Mouse (Mus musculus) heart, embryonic 16.5 days (tissue): ENCODE results near the gene Mbip. TPM values are rescaled to one million over a fixed set of nuclear protein-coding genes. Genes with fewer than 3 reads are reported as not detected.

Experiments
- ATAC-seq: fragments of 200-750 bp; cut with Nextera tagmentation; replicated peaks from 2 replicates; pipeline ENCODE4 v1.8.0; 2017; ENCODE audit warnings: moderate number of reproducible peaks; ENCODE audit not compliant: insufficient read depth, low FRiP score; ENCODE audit errors: extremely low read depth
- H3K27ac ChIP-seq: fragments of 300-500 bp; sonication (generic); 2 replicates; pipeline ENCODE4 v1.5.1; 2014; ENCODE audit warnings: mild to moderate bottlenecking, low read length, control low read depth, moderate library complexity
- H3K27me3 ChIP-seq: fragments of 300-500 bp; sonication (generic); 2 replicates; pipeline ENCODE4 v1.6.1; 2014; ENCODE audit warnings: low read length, mixed read lengths; ENCODE audit not compliant: control insufficient read depth, insufficient read depth
- H3K36me3 ChIP-seq: fragments of 300-500 bp; sonication (generic); 2 replicates; pipeline ENCODE4 v1.6.1; 2014; ENCODE audit not compliant: control insufficient read depth, insufficient read depth
- H3K4me1 ChIP-seq: fragments of 300-500 bp; sonication (generic); 2 replicates; pipeline ENCODE4 v1.6.1; 2014; ENCODE audit warnings: low read length, mixed read lengths; ENCODE audit not compliant: control insufficient read depth, insufficient read depth
- H3K4me2 ChIP-seq: fragments of 300-500 bp; sonication (generic); 2 replicates; pipeline ENCODE4 v1.6.1; 2014; ENCODE audit warnings: low read depth, mild to moderate bottlenecking, control low read depth, low read length
- H3K4me3 ChIP-seq: fragments of 300-500 bp; sonication (generic); 2 replicates; pipeline ENCODE4 v1.5.1; 2014; ENCODE audit warnings: mild to moderate bottlenecking, control low read depth, low read length
- H3K9ac ChIP-seq: fragments of 300-500 bp; sonication (generic); 2 replicates; pipeline ENCODE4 v1.6.1; 2014; ENCODE audit warnings: low read length, control low read depth
- H3K9me3 ChIP-seq: fragments of 300-500 bp; sonication (generic); replicated peaks from 2 replicates; pipeline ENCODE4 v1.6.1; 2016; ENCODE audit warnings: low read length; ENCODE audit not compliant: control insufficient read depth
- WGBS: fragments of 180-500 bp; shearing (Covaris S2); extraction: QIAGEN DNeasy Blood & Tissue Kit; methylation state at CpG from one replicate; pipeline ENCODE4 v1.1.7; 2014; 5-methylcytosine and 5-hydroxymethylcytosine counted together
- polyA plus RNA-seq: library from polyadenylated mRNA; unstranded; fragments of >200 nt; fragmentation: Nextera tagmentation; extraction: Ambion mirVana; gene quantifications from 2 replicates; pipeline ENCODE4 v1.2.1, GENCODE M21; 2015

Mbip gene
- 23.9 and 30.4 TPM in 2 replicates for polyA plus RNA-seq

- Histone ChIP-seq H3K9me3 (no peaks in the 10 kb centered on the region), H3K4me3 (peak within 1 kb of the TSS; percentile 99), H3K27ac (peak within 1 kb of the TSS; percentile 55), H3K27me3 (no peaks in the 10 kb centered on the region), H3K4me2 (peak within 1 kb of the TSS; percentile 76), H3K9ac (peak within 1 kb of the TSS; percentile 95), H3K4me1 (0 out of 2 replicates have a peak, but pooled peaks cover 2% of the 10 kb centered on the region), H3K36me3 (no peaks in the 10 kb centered on the region)
- ATAC-seq = peak; percentile 98
- WGBS = under 1% methylated on average over 37 of the region's 37 CpGs
These were observed at the start of gene Mbip for GRCm38 (mm10) chr12:56345367-56346089. Gene Mbip, minus strand, starts transcription at chr12:56345894.

DNA sequence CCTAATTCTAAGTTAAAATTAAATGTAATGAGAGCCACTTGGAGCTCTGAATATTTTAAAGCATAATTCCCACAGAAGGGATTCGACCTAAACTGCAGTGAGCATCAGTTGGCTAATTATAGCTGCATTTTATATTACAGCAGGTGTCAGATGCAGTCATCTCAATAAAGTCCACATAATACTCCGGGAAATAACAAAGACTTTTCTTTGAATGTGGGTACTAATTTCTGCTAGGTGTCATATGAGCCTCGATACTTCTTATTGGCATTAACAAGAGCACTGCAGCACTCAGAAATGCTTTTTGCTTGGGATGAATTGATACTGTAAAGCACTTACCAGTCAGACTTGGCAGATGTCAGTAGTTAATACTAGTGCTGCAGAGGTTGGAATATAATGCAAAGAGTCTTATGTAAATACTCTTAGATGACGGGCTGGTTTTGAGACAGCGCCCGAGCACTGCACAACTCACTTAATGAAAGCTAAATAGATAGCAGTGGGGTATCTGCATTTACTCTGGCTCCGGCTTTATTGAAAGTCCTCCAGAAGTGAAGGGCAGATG, 42.0 kb upstream of the Mbip start:
- no peak overlapping the region for H3K27ac ChIP-seq
- 58% methylated on average over 7 of the region's 7 CpGs for whole genome bisulfite sequencing

DNA sequence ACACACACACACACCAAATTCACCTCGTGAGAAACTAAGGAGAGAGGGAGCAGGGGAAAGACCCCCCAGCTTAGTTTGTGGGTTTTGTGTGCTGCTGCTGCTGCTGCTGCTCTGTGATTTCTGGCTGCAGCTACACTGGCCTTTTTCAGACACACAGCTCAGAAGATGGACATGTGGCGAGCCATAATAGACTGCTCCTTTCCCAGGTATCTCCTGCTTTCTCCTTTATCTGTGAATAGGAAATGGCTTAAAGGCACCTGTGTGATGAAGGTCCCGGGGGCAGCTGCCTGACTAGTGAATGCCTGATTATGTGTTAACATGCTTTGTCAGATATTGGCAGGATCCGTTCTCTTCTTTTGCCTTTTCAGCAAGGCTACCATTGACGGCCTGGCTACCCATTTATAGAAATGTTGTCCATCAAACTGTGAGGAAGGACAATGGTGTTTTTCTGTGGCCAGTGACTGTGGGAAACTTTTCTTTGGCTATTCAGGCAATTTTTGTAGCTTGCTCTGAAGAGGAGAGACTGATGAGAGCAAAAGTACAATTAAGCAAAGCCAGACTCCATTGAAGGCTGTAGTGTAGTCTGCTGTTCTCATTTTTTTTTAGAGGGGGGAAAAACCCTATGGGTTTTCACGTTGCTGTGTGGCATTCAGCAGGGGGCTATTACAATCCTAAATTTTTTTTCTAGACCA, 41.4 kb upstream of the Mbip start:
- Histone ChIP-seq H3K4me3 (no peak overlapping the region), H3K9ac (no peak overlapping the region), H3K4me1 (no peaks in the 10 kb centered on the region; the same call in 1 of the 2 replicates), H3K27me3 (no peaks in the 10 kb centered on the region), H3K9me3 (no peaks in the 10 kb centered on the region), H3K36me3 (no peaks in the 10 kb centered on the region), H3K27ac (no peak overlapping the region), H3K4me2 (no peak overlapping the region)
- WGBS = 53% methylated on average over 5 of the region's 6 CpGs
- ATAC-seq = no peak

More for the DNA sequence above, 42.0 kb upstream of the Mbip start:
- no peak overlapping the region for H3K4me3 ChIP-seq
- H3K9ac ChIP-seq = no peak overlapping the region
- no peaks in the 10 kb centered on the region for H3K9me3 ChIP-seq
- no peaks in the 10 kb centered on the region; the same call in 1 of the 2 replicates for H3K4me1 ChIP-seq
- H3K36me3 ChIP-seq = no peaks in the 10 kb centered on the region
- no peaks in the 10 kb centered on the region for H3K27me3 ChIP-seq
- ATAC-seq = no peak
- no peak overlapping the region for H3K4me2 ChIP-seq

DNA sequence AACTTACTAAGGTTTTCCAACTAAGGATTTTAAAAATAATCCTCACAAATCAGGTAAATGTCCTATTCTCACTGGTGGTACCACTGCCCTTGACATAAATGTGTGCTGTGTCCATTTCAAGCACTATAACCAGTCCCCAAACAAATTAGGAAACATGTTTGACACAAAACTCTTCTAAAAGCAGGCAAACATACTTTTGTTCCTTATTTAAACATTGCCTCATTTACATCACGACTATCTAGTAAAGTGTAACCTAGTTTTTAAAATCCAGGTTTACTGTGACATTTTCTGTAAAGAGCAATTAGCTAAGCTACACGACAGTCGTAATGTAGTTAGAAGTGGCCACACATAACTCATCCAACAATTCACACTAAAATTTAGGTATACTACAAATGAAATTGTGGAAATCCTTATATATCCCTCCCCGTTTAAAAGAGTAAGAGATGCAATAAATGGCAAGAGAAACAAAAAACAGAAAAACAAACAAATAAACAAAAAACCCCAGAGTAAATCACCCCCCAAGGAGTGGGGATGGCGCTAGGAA, 851 bp downstream of the Mbip start:
- H3K9me3 ChIP-seq = no peaks in the 10 kb centered on the region
- WGBS = 3% methylated on average over 5 of the region's 5 CpGs
- peak overlapping the region; percentile 95 for H3K9ac ChIP-seq
- 0 out of 2 replicates have a peak, but pooled peaks have one; percentile 9 for ATAC-seq
- H3K4me3 ChIP-seq = peak overlapping the region; percentile 99
- H3K27ac ChIP-seq = peak overlapping the region; percentile 55; the same call in 1 of the 2 replicates
- peak overlapping the region; percentile 70 for H3K4me2 ChIP-seq
- 0 out of 2 replicates have a peak, but pooled peaks cover 2% of the 10 kb centered on the region for H3K4me1 ChIP-seq
- H3K27me3 ChIP-seq = no peaks in the 10 kb centered on the region
- no peaks in the 10 kb centered on the region; the same call in 1 of the 2 replicates for H3K36me3 ChIP-seq

- Histone ChIP-seq H3K36me3 (peaks cover 18% of the 10 kb centered on the region), H3K4me1 (no peaks in the 10 kb centered on the region), H3K4me2 (no peak overlapping the region), H3K9ac (no peak overlapping the region), H3K27ac (no peak overlapping the region), H3K27me3 (no peaks in the 10 kb centered on the region), H3K4me3 (no peak overlapping the region), H3K9me3 (no peaks in the 10 kb centered on the region)
- WGBS = 83% methylated on average over 8 of the region's 8 CpGs
- no peak for ATAC-seq
These were observed 6.2 kb downstream of the Mbip start for GRCm38 (mm10) chr12:56339295-56340056.

DNA sequence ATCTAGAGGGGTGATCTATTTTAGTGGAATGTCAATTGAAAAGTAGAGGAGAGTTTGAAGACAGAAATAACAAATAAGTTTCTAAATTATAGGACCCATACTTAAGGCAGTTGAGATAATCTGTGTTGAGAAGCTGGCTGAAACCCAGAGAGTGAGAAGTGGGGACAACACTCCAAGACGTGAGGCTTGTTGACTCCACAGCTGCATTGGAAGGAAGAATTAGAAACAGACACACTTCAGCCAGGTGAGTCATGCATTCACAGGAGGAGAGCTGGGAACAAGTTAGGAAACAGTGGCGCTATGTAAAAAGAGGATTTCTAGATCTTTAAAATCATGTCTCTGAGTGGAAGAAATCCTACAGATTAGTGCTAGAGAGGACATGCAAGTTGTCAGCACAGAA, 12.2 kb downstream of the Mbip start:
- Histone ChIP-seq H3K4me2 (no peak overlapping the region), H3K9me3 (no peaks in the 10 kb centered on the region), H3K27me3 (no peaks in the 10 kb centered on the region), H3K27ac (no peak overlapping the region), H3K4me3 (no peak overlapping the region), H3K36me3 (peaks cover 37% of the 10 kb centered on the region), H3K4me1 (no peaks in the 10 kb centered on the region), H3K9ac (no peak overlapping the region)
- WGBS = 79% methylated on average over 2 of the region's 2 CpGs
- no peak for ATAC-seq

DNA sequence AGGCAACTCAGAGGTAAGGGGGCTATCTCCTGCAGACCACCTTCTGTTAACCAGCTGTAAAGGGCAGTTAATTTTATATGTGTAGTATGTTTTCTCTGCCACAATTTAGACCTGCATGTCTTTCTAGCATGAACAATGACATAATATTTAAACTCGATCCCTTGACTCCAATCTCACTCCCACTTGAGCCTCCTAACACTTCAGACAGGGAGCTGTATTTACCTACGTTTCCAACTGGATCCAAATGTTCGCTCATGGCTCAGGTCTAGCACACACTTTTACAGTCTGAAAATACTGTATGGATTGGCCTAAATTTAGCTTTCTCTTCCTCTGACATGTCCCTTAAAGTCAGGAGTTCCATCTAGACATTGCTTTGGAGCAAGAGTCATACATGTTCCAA, 13.2 kb downstream of the Mbip start:
- Histone ChIP-seq H3K36me3 (peaks cover 44% of the 10 kb centered on the region), H3K9ac (no peak overlapping the region)
- no peak for ATAC-seq

DNA sequence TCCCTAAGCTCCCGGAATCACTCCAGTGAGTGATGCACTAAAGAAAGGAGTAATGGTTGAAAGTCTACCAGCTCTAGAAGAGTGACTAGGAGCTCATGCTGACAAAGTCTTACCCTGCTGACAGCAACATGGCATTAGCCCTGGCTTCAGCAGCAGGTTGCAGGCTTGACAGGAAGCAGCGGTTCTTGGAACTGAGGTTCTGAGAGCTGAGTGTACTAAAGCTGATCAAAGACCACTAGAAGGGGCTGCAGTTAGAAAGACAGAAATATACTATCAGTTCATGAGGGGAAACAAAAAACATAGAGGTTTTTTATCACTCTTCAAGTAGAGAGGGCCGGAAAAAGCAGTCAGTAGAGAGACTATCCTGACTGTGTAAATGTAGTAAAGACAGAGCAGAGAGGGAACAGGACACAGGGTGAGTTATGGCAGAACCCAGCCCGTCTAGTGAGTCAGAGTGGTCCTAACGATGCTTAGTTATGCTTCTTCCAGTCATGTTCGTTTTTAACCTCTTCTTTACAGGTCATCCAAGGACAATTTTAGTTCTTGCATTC, 18.2 kb downstream of the Mbip start:
- Histone ChIP-seq H3K4me1 (no peaks in the 10 kb centered on the region), H3K36me3 (peaks cover 38% of the 10 kb centered on the region), H3K4me2 (no peak overlapping the region), H3K9ac (no peak overlapping the region), H3K4me3 (no peak overlapping the region), H3K9me3 (no peaks in the 10 kb centered on the region), H3K27ac (no peak overlapping the region), H3K27me3 (no peaks in the 10 kb centered on the region)
- WGBS = 80% methylated on average over 6 of the region's 6 CpGs
- no peak for ATAC-seq

More for the DNA sequence above, 13.2 kb downstream of the Mbip start:
- H3K27ac ChIP-seq = no peak overlapping the region
- no peaks in the 10 kb centered on the region for H3K27me3 ChIP-seq
- H3K9me3 ChIP-seq = no peaks in the 10 kb centered on the region
- H3K4me2 ChIP-seq = no peak overlapping the region
- WGBS = 79% methylated on average over 3 of the region's 3 CpGs
- H3K4me1 ChIP-seq = no peaks in the 10 kb centered on the region
- H3K4me3 ChIP-seq = no peak overlapping the region
